Mouse (Mus musculus) neural tube, embryonic 13.5 days (tissue): Measurements from ENCODE around the gene Rilpl1. TPM values are rescaled to one million over a fixed set of nuclear protein-coding genes. Genes with fewer than 3 reads are reported as not detected.
A peak's percentile ranks its signal among the peaks of the same experiment; 100 is the strongest.

Source experiments
- ATAC-seq: fragments of 200-750 bp; cut with Nextera tagmentation; 2 replicates; pipeline ENCODE4 v1.8.0; 2017; ENCODE audit warnings: low read depth, mild to moderate bottlenecking, moderate TSS enrichment, moderate library complexity
- H3K27ac ChIP-seq: fragments of 300-500 bp; sonication (generic); replicated peaks from 2 replicates; pipeline ENCODE4 v1.5.1; 2015; ENCODE audit warnings: moderate library complexity, mild to moderate bottlenecking, inconsistent platforms
- H3K27me3 ChIP-seq: fragments of 300-500 bp; sonication (generic); 2 replicates; pipeline ENCODE4 v1.6.1; 2015; ENCODE audit warnings: mild to moderate bottlenecking, inconsistent platforms
- H3K36me3 ChIP-seq: fragments of 300-500 bp; sonication (generic); 2 replicates; pipeline ENCODE4 v1.6.1; 2015; ENCODE audit warnings: mild to moderate bottlenecking, inconsistent platforms
- H3K4me1 ChIP-seq: fragments of 300-500 bp; sonication (generic); replicated peaks from 2 replicates; pipeline ENCODE4 v1.6.1; 2015; ENCODE audit warnings: inconsistent platforms
- H3K4me2 ChIP-seq: fragments of 300-500 bp; sonication (generic); 2 replicates; pipeline ENCODE4 v1.6.1; 2015; ENCODE audit warnings: inconsistent platforms, mild to moderate bottlenecking, moderate library complexity
- H3K4me3 ChIP-seq: fragments of 300-500 bp; sonication (generic); 2 replicates; pipeline ENCODE4 v1.5.1; 2015; ENCODE audit warnings: mild to moderate bottlenecking, inconsistent platforms
- H3K9ac ChIP-seq: fragments of 300-500 bp; sonication (generic); 2 replicates; pipeline ENCODE4 v1.6.1; 2015; ENCODE audit warnings: moderate library complexity, mild to moderate bottlenecking, inconsistent platforms
- H3K9me3 ChIP-seq: fragments of 300-500 bp; sonication (generic); 2 replicates; pipeline ENCODE4 v1.6.1; 2016; ENCODE audit warnings: inconsistent platforms
- WGBS: fragments of 180-500 bp; shearing (Covaris S2); methylation state at CpG from one replicate; pipeline ENCODE4 v1.1.7; 2015; 5-methylcytosine and 5-hydroxymethylcytosine counted together
- polyA plus RNA-seq: library from polyadenylated mRNA; unstranded; fragments of >200 nt; fragmentation: Nextera tagmentation; extraction: Ambion mirVana; gene quantifications from 2 replicates; pipeline ENCODE4 v1.2.1, GENCODE M21; 2015

Gene Rilpl1
- polyA plus RNA-seq, 1 experiment from 2014 or later: 14.4 TPM

GRCm38 (mm10) chr5:124528351-124528750, 2.8 kb downstream of the Rilpl1 start:
- Histone ChIP-seq H3K9me3 (no peaks in the 10 kb centered on the region), H3K4me2 (peak overlapping the region; percentile 81), H3K27me3 (no peaks in the 10 kb centered on the region), H3K9ac (peak overlapping the region; percentile 77), H3K4me3 (peak overlapping the region; percentile 77), H3K4me1 (peaks cover 38% of the 10 kb centered on the region), H3K27ac (peak overlapping the region; percentile 38; the same call in 1 of the 2 replicates), H3K36me3 (peaks cover 3% of the 10 kb centered on the region; the same call in 1 of the 2 replicates)
- ATAC-seq: no peak
- 69% methylated on average over 4 of the region's 4 CpGs for WGBS

DNA sequence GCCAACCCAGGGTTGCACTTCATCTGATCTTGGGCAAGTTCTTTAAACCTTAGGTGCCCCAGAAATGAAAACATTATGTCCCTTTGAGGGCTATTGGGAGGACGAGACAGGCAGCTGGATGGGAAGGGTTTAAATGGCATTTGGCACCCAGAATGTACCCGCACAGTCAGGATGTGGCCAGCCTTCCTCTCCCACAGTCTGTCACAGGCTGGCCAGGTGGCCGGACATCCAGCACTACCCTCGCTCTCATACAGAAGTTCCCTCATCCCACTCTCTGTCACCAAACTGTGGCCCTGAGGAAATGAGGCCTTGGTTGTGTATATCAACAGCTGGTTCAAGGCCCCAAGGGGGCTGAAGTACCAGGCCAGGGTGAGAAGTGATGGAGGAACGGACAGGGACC, 6.2 kb downstream of the Rilpl1 start:
- Histone ChIP-seq H3K27me3 (no peaks in the 10 kb centered on the region), H3K4me2 (no peak overlapping the region), H3K4me1 (peaks cover 20% of the 10 kb centered on the region), H3K9ac (no peak overlapping the region), H3K9me3 (no peaks in the 10 kb centered on the region), H3K27ac (no peak overlapping the region), H3K36me3 (peaks cover 13% of the 10 kb centered on the region), H3K4me3 (no peak overlapping the region)
- 95% methylated on average over 5 of the region's 5 CpGs for WGBS
- ATAC-seq: no peak

- no peaks in the 10 kb centered on the region for H3K9me3 ChIP-seq
- no peak overlapping the region for H3K4me3 ChIP-seq
- H3K4me1 ChIP-seq: peaks cover 1% of the 10 kb centered on the region
- no peak overlapping the region for H3K9ac ChIP-seq
- H3K27me3 ChIP-seq: no peaks in the 10 kb centered on the region
- H3K36me3 ChIP-seq: peaks cover 18% of the 10 kb centered on the region
- H3K4me2 ChIP-seq: no peak overlapping the region
- WGBS: 95% methylated on average over 8 of the region's 8 CpGs
- H3K27ac ChIP-seq: no peak overlapping the region
- no peak for ATAC-seq
Measured at GRCm38 (mm10) chr5:124523032-124523431, 8.2 kb downstream of the Rilpl1 start.

DNA sequence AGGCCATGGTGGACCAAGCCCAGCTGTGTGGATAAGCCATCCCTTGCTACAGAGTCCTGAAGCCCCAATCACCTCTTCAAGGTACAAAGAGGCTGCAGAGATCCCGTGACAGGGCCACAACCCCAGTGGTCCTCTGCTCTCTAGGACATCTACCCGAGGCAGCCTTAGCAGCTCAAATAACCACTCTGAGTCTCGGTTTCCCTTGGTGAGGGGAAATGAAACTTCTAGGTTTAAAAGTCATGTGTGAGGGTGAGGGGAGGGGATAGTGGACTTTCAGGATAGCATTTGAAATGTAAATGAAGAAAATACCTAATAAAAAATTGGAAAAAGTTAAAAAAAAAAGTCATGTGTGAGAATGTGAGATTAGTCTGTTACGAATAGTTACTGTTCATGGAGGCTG, 9.6 kb downstream of the Rilpl1 start:
- no peaks in the 10 kb centered on the region for H3K4me1 ChIP-seq
- peaks cover 20% of the 10 kb centered on the region for H3K36me3 ChIP-seq
- WGBS: 92% methylated on average over 4 of the region's 4 CpGs
- H3K9ac ChIP-seq: no peak overlapping the region
- no peaks in the 10 kb centered on the region for H3K9me3 ChIP-seq
- H3K4me3 ChIP-seq: no peak overlapping the region
- H3K27me3 ChIP-seq: no peaks in the 10 kb centered on the region
- no peak overlapping the region for H3K27ac ChIP-seq
- ATAC-seq: no peak
- no peak overlapping the region for H3K4me2 ChIP-seq

GRCm38 (mm10) chr5:124518648-124519047, 12.5 kb downstream of the Rilpl1 start:
- peaks cover 27% of the 10 kb centered on the region for H3K36me3 ChIP-seq
- no peaks in the 10 kb centered on the region for H3K4me1 ChIP-seq
- WGBS: 59% methylated on average over 10 of the region's 10 CpGs
- H3K4me3 ChIP-seq: no peak overlapping the region
- no peak for ATAC-seq
- H3K9ac ChIP-seq: no peak overlapping the region; the same call in 1 of the 2 replicates
- no peak overlapping the region for H3K4me2 ChIP-seq
- H3K9me3 ChIP-seq: no peaks in the 10 kb centered on the region
- no peak overlapping the region for H3K27ac ChIP-seq
- H3K27me3 ChIP-seq: no peaks in the 10 kb centered on the region

DNA sequence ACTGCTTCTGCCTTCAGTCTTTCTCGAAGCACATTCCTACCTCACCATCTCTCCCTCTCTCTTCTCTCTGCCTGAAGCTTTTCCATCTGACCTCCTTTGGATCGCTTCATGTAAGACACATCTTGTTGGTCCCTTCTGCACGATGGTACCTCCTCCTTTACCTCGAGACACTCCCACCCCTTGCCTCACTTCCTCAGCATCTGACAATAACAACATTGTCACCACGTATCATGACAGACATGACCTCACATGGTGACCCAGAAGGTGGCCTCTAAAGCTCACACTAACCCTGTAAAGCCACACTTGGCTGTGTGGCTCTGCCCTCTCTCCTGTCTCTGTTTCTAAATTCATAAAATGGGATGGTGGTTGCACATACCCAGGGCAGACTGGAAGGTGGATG, 15.4 kb downstream of the Rilpl1 start:
- H3K36me3 ChIP-seq: peaks cover 38% of the 10 kb centered on the region
- H3K4me3 ChIP-seq: no peak overlapping the region
- no peak overlapping the region for H3K4me2 ChIP-seq
- ATAC-seq: no peak
- H3K27ac ChIP-seq: no peak overlapping the region
- H3K9me3 ChIP-seq: no peaks in the 10 kb centered on the region
- no peaks in the 10 kb centered on the region for H3K27me3 ChIP-seq
- no peaks in the 10 kb centered on the region for H3K4me1 ChIP-seq
- H3K9ac ChIP-seq: no peak overlapping the region
- WGBS: 83% methylated on average over 5 of the region's 5 CpGs

- H3K27me3 ChIP-seq: no peaks in the 10 kb centered on the region
- no peak overlapping the region for H3K4me2 ChIP-seq
- no peak overlapping the region for H3K27ac ChIP-seq
- ATAC-seq: no peak
- no peak overlapping the region for H3K9ac ChIP-seq
- WGBS: 93% methylated on average over 10 of the region's 10 CpGs
- peaks cover 26% of the 10 kb centered on the region for H3K36me3 ChIP-seq
- no peak overlapping the region for H3K4me3 ChIP-seq
- no peaks in the 10 kb centered on the region for H3K9me3 ChIP-seq
- peaks cover 8% of the 10 kb centered on the region; the same call in 1 of the 2 replicates for H3K4me1 ChIP-seq
Measured at GRCm38 (mm10) chr5:124510536-124511050, 20.6 kb downstream of the Rilpl1 start.

GRCm38 (mm10) chr5:124509742-124510237, 21.4 kb downstream of the Rilpl1 start:
- Histone ChIP-seq H3K9ac (no peak overlapping the region), H3K27me3 (no peaks in the 10 kb centered on the region), H3K36me3 (peaks cover 31% of the 10 kb centered on the region), H3K4me3 (no peak overlapping the region), H3K4me2 (no peak overlapping the region), H3K4me1 (peaks cover 8% of the 10 kb centered on the region; the same call in 1 of the 2 replicates), H3K27ac (no peak overlapping the region), H3K9me3 (no peaks in the 10 kb centered on the region)
- no peak for ATAC-seq
- WGBS: 82% methylated on average over 12 of the region's 12 CpGs

- Histone ChIP-seq H3K4me3 (no peak overlapping the region), H3K27me3 (no peaks in the 10 kb centered on the region), H3K27ac (no peak overlapping the region), H3K9ac (no peak overlapping the region), H3K36me3 (peaks cover 27% of the 10 kb centered on the region), H3K9me3 (no peaks in the 10 kb centered on the region), H3K4me1 (peaks cover 8% of the 10 kb centered on the region; the same call in 1 of the 2 replicates), H3K4me2 (no peak overlapping the region)
- 94% methylated on average over 6 of the region's 6 CpGs for WGBS
- no peak for ATAC-seq
Measured at GRCm38 (mm10) chr5:124509200-124509599, 22.0 kb downstream of the Rilpl1 start.

DNA sequence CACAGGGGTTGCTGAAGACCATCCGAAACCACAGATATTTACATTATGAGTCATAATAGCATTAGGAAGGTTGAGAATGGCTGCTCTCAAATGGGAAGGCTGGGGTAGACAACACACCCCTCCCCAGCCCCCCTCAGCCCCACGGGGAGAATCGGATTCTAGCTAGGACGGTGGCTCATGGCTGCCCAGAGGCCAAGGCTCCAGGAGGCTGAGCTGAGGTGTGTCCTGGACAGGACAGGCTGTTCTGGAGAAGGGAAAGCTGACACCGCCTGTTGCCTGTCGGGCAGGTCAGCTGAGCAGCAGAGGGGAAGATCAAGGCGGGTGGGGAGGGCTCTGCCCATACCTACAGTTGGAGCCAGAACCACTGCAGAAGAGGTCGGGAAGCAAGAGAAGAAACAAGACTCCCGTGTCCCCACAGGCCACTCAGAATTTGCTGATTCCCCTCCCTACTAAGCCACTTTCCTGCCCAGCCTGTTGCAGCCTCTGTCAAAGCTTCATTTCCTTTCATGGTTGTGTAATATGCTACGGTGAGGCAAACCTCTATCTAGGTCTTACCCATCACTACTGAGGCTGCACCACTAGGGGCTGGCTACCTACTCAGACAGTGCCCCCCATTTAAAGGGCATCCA, 24.3 kb downstream of the Rilpl1 start:
- WGBS: 81% methylated on average over 10 of the region's 10 CpGs
- peaks cover 8% of the 10 kb centered on the region; the same call in 1 of the 2 replicates for H3K4me1 ChIP-seq
- no peak for ATAC-seq

GRCm38 (mm10) chr5:124505235-124505634, 26.0 kb downstream of the Rilpl1 start:
- H3K9ac ChIP-seq: no peak overlapping the region
- peaks cover 35% of the 10 kb centered on the region for H3K36me3 ChIP-seq
- no peaks in the 10 kb centered on the region for H3K9me3 ChIP-seq
- no peak overlapping the region for H3K4me3 ChIP-seq
- ATAC-seq: no peak
- H3K27me3 ChIP-seq: no peaks in the 10 kb centered on the region
- H3K4me1 ChIP-seq: peaks cover 8% of the 10 kb centered on the region; the same call in 1 of the 2 replicates
- H3K27ac ChIP-seq: no peak overlapping the region
- no peak overlapping the region for H3K4me2 ChIP-seq
- 90% methylated on average over 4 of the region's 4 CpGs for WGBS

More for the DNA sequence above, 24.3 kb downstream of the Rilpl1 start:
- H3K9me3 ChIP-seq: no peaks in the 10 kb centered on the region
- peaks cover 21% of the 10 kb centered on the region for H3K36me3 ChIP-seq
- no peak overlapping the region for H3K4me3 ChIP-seq
- no peak overlapping the region for H3K9ac ChIP-seq
- no peaks in the 10 kb centered on the region for H3K27me3 ChIP-seq
- no peak overlapping the region for H3K4me2 ChIP-seq
- no peak overlapping the region for H3K27ac ChIP-seq

DNA sequence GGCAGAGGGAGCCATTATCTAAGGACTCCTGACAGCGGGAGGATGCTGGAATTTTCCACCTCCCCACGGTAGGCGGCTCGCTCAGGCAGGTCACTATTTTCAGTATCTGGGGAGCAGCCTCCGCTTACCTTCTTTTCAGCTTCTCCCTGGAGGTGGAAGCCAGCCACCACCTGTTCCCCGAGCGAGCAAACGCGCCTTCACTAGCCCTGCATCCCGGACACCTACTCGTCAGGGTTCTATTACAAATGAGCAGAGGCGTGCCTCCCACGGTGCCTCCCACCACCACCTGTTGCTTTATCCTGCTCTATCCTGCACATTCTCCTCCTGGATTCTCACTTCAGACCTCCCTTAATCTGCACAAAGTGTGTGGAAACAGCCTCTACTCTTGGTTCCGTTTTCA, 27.4 kb downstream of the Rilpl1 start:
- Histone ChIP-seq H3K36me3 (peaks cover 35% of the 10 kb centered on the region), H3K4me3 (no peak overlapping the region), H3K9me3 (no peaks in the 10 kb centered on the region), H3K4me1 (peaks cover 12% of the 10 kb centered on the region; the same call in 1 of the 2 replicates), H3K27me3 (no peaks in the 10 kb centered on the region), H3K27ac (no peak overlapping the region), H3K9ac (no peak overlapping the region), H3K4me2 (no peak overlapping the region)
- no peak for ATAC-seq
- WGBS: 72% methylated on average over 14 of the region's 14 CpGs
